Mouse (Mus musculus): ENCODE measurements at regions not wholly inside any gene's neighbourhood (a gene's known extent, or its start where the extent isn't known, plus 50 kb on each side); places are given as distances from the start of the nearest gene placed in this dataset.

DNA sequence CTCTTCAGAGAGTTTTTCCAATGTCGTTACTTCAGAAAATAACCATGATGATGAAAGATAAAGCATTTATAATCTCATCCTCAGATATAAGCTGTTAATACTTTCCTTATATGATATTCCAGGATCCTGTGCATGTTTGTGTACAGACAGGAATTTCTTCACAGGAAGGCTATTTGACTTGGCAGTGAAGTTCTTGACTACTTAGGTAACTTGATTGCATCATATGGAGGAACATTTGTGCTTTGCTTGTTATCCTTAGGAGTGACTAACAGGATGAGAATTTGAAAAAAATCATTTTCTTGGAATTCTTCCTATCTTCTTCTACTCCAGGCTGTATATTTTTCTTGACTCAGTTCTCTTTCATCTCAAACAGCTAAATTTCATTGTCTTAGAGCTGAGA, 140.2 kb upstream of the Prr30 start:
- TF ChIP-seq POLR2A (IDR thresholded peaks at IDR 0.05; ENCODE audit: borderline replicate concordance, low read depth, low read length) (no peak), CTCF (IDR thresholded peaks at IDR 0.05; ENCODE audit: low read depth, low read length) (no peak)

Data from bone marrow macrophage, adult 2 months (primary cell).